Mouse (Mus musculus) embryonic stem cell, embryonic (primary cell): Measurements from ENCODE around the gene Mb21d2.

Experiments used
- CTCF ChIA-PET, 4 experiments: fragments of 300-600 bp in 2 of 4; fragments of 350-600 bp in 2 of 4; sonication (Branson Sonifier 250); formaldehyde crosslinking; loops; one replicate each; lab custom pipeline; 2022; ENCODE audit warnings: inconsistent platforms in 2 of 4; lab: Charles Lee
- POLR2A ChIA-PET, 4 experiments: fragments of 300-600 bp in 2 of 4; fragments of 350-600 bp in 2 of 4; sonication (Branson Sonifier 250); formaldehyde crosslinking; loops; one replicate each; lab custom pipeline; 2022; ENCODE audit warnings: antibody characterized with exemption in 4 of 4, inconsistent platforms in 1 of 4; lab: Charles Lee

Gene Mb21d2

DNA sequence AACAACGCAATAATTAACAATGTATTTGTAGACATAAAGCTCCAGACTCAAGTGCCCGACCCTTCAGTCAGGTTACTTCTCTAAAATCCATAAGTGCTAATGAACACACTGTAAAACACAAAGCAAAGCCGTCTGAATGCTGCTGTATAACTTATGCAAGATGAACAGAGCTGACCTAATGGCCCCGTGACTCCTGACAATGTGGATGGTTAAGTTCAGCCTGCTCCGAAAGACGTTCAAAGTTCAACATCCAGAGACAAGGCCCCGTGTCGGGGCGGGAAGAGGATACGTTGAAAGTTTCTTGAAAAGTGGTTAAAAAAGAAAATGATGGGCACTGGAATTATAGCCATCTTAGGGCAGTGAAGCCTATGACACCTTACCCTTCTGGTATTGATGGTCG lies 83.3 kb downstream of the Mb21d2 start:
- ChIA-PET POLR2A (interaction anchor here in 1 of 4 experiments (1.3 kb wide), 1 partner anchor 13 kb away, joined by 4 read pairs; no protein-coding TSS in a partner anchor), CTCF (interaction anchor here in 1 of 4 experiments (0.8 kb wide), 1 partner anchor 729 kb away, joined by 3 read pairs; no protein-coding TSS in a partner anchor)

DNA sequence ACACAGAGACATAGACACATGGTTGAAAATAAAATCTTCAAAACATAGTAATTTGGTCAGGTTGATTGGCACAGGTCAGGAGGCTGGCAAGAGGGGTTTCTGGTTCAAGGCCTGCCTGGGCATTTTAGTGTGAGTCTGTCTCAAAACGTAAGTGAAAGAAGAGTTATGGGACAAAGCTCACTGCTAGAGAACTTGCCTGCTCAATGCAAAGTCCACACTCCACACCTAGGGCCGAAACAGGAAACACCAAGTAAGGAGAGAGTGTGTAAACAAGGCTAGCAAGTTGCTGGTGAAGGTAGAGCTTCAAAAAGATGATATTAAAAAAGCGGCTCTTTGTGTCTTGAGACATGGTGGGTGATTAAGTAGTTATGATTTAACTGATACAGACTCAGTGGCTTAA lies 84.1 kb downstream of the Mb21d2 start:
- CTCF ChIA-PET = interaction anchor here in 1 of 4 experiments (0.6 to 0.8 kb wide), 2 partner anchors 395 to 730 kb away, joined by 3 to 4 read pairs; no protein-coding TSS in a partner anchor
- POLR2A ChIA-PET = interaction anchor here in 2 of 4 experiments (0.6 to 2.1 kb wide), 4 partner anchors 13 to 83 kb away, joined by 3 to 7 read pairs (median 4); partner anchors contain the start of gene Mb21d2 (in 1 of the 2)

DNA sequence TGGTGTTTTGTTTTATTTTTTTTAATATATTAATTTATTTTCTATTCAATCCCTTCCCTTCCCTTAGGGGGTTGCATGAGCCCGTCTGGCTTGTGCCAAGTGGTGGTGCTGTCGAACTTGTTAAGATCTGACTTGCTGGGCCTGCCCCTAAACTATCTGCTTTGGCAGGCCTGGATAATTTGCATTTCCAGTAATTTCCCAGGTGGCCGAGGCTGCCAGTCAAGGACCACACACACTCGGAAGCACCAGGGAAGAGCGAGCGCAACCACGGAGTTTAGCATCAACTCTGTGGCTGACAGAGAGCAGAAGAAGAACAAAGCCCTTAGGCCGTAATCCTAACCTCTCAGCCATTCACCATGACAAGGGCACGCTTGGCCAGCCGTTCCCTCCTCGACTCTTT lies 88.4 kb downstream of the Mb21d2 start:
- POLR2A ChIA-PET = no interaction called here
- CTCF ChIA-PET = interaction anchor here in 1 of 4 experiments (0.8 kb wide), 1 partner anchor 734 kb away, joined by 3 read pairs; no protein-coding TSS in a partner anchor

DNA sequence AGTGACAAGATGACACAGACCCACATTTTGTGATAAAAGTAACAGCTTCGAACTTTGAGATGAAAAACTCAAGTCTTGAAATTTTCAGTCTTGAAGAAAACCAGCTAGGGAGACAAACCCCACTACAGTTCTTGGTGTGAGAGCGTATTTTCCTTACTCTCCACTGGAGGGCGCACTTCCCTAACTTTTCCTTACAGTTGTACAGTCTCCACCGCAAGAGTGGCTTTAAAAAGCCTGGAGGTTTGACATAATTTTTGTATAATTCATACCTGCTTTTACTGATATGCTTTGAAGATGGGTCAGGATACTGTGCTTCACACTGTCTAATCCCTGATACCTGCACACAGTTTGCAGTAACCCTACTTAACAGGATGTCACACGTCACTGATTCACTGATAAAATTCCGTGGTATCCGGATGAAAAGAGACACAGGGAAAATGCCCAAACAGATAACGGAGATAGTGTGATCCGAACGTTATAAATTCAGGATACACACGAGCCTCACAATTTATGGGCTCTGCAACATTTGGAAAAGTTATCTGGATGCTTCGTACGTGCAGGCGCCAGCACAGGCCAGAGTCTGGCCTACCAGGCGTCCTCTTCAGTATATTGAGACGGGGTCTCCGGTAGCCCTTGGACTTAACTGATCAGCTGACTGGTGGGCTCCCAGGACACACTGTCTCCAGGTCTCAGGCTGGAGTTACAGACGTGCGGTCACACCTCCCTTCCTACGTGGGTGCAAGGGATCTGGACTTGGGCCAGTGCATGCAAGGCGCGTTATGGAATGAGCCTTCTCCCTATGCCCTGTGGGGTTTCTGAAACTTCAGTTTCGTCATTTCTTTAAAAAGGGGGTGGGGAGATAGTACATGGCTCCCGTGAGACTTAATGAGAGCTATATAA lies 89.1 kb downstream of the Mb21d2 start:
- ChIA-PET POLR2A (interaction anchor here in 1 of 4 experiments (0.6 kb wide), 1 partner anchor 91 kb away, joined by 4 read pairs; no protein-coding TSS in a partner anchor), CTCF (interaction anchor here (0.6 to 3.7 kb wide), 13 partner anchors 12 to 735 kb away, joined by 3 to 25 read pairs (median 3); partner anchors contain the start of gene Mb21d2 (in 1 of the 4))

DNA sequence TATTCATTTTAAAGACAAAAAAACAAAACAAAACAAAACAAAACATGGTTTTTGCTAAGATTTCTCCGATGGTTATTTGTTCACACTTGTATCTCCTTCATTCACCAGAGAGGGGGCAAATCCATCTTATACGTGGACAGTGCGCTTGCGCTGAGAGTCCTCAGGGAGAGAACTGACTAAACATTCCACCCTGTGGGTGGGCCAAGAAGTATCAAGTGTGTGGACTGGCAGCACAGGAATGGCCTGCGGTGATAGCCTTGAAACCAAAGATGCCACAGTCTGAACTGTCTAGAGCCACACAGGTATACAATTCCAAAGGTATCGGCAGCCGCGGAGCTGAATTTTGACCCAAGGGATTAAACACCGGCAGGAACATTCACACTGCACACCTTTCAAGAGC lies 89.9 kb downstream of the Mb21d2 start:
- POLR2A ChIA-PET = no interaction called here

DNA sequence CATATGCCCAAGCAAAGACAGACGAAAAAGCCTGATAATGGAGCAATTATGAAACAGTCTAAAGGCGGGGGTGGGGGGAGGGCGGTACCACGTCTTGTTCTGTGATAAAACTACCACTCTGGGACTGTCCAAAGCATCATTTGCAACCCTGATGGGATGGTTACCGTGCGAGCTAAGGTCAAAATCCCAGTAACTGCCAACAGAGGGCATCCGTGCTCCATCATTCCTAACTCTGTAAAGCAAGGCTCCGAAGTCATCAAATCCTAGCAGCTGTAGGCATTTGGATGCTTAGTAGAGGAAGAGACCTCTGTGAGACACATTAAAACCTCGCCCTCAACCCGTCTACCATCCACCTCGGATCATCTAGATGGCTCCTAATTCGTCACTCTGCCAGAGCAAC lies 91.5 kb downstream of the Mb21d2 start:
- ChIA-PET POLR2A (interaction anchor here in 1 of 4 experiments (0.7 kb wide), 1 partner anchor 920 kb away, joined by 6 read pairs; no protein-coding TSS in a partner anchor), CTCF (interaction anchor here (0.5 to 3.7 kb wide), 29 partner anchors 8 to 1166 kb away, joined by 3 to 25 read pairs (median 4); no protein-coding TSS in a partner anchor)

More for the DNA sequence above, 89.9 kb downstream of the Mb21d2 start:
- CTCF ChIA-PET = interaction anchor here (0.6 to 3.7 kb wide), 16 partner anchors 12 to 736 kb away, joined by 3 to 25 read pairs (median 3); partner anchors contain the start of gene Mb21d2 (in 1 of the 4)

DNA sequence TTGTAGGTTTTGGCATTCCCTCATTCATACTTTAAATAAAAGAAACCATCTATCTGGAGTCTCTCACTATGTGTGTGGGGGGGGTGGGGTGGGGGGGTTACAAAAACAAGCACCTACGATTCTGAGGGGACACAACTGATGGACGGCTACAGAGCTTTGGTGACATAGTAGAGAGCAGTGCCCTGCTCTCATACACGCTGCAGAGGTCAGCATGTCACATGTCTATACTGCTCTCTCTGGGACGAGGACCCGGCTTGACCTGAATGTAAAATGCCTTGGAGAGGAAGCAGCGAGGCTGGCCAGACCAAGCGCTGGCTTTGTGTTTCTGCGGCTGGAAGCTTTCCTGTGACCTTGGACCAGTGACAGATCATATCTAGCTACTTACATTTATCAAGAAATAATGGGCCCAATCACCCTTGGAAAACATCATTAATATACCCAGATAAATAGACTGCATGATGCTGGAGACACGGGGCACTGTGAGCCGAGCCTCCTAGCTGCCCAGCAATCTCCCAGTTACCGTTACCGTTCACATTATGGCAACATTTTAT lies 97.3 kb downstream of the Mb21d2 start:
- ChIA-PET CTCF (no interaction called here), POLR2A (interaction anchor here in 1 of 4 experiments (0.7 kb wide), 1 partner anchor 13 kb away, joined by 5 read pairs; no protein-coding TSS in a partner anchor)

DNA sequence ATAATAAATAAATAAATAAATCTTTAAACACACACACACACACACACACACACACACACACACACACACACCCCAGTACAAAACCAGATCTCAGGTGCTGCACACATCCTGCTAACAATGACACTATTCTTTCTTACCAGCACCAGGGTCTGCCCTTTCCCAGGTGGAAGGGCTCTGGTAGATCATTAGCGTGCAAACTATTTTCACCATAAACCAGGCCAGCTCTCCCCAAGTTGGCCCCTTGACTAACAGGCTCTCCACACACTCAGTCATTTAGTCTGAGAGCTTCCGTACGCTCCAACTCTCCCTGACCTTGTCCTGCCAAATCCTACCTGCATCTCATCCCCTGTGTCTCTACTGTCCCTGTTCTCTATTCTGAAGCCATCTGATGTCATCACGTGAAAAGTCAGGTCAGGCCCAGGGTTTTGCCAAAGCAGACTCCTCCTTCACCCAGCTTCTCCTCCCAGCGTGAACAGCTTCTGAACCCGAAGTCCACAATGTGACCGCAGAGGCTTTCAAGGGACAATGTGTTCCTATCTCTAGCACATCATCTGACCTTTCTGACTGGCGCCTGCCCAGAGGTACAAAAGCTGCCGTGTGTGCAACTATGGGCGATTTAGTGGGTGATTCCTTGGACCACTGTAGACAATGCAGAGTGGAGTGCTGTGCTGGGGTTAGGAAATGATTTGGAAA lies 100.1 kb downstream of the Mb21d2 start:
- ChIA-PET POLR2A (interaction anchor here in 2 of 4 experiments (0.5 to 1.0 kb wide), 4 partner anchors 16 to 553 kb away, joined by 3 to 5 read pairs (median 3); no protein-coding TSS in a partner anchor), CTCF (interaction anchor here in 1 of 4 experiments (1.6 kb wide), 2 partner anchors 9 to 236 kb away, joined by 5 read pairs; no protein-coding TSS in a partner anchor)

DNA sequence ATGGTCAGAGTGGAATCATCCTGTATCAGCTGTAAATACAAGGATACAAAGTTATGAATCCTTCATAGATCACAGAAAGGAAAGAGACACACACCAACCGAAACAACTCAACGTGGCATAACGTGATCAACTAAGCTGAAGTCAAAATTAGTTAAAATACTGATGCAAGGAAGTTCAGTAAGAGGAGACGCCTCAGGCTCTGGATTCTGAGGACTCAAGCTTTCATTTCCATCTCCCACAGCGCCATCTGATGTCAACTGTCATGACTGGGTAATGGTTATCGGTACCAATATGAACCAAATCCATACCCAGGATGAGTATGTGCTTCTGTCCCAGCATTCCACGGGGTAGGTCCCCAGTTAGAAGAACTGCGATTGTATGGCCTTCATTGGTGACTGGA lies 104.7 kb downstream of the Mb21d2 start:
- POLR2A ChIA-PET = interaction anchor here in 1 of 4 experiments (1.0 kb wide), 1 partner anchor 12 kb away, joined by 3 read pairs; no protein-coding TSS in a partner anchor
- CTCF ChIA-PET = interaction anchor here in 2 of 4 experiments (0.6 to 1.1 kb wide), 3 partner anchors 32 to 231 kb away, joined by 3 read pairs; no protein-coding TSS in a partner anchor

DNA sequence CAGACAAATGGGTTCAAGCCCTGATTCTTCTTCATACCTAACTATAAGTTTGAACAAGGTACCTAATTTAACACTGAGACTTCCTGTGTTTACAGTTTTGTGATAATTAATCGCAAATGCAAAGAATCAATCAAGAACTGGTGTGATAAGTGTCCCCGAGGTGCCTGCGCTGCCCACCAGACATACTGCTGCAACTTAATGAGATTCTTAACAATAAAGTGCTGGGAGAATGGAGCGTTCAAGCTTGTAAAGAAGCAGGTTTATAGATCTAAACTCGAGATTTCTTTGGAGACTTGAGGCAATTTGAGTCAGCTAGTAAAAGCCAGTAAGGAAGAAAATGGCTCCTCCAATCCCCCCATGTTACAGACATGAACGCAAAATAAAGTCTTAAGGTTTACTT lies 107.7 kb downstream of the Mb21d2 start:
- ChIA-PET POLR2A (no interaction called here), CTCF (no interaction called here)

DNA sequence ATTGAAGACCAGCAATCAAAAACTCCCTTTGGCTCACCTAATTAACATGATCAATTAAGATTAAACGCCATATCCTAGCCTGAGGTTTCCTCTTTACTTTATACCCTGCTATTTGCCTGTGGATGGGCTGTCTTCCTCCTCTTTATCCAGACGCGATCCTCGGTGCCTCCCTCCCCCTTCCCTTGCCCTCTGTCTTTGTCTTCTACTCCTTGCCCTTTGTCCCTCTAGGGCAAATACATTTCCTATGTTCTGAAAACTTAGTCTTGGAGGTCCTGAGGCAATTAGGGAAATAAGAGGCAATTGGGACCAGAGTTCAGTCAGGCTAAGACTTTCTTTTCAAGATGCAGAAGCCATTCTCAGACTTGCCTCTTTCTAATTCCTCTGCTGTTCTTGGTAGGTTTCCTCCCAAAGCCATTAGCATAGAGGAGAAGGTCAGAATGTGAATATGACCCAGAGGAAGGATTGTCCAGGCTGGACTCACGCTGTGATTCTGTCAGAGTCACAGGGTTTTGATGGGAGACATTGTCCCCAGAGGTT lies 110.7 kb downstream of the Mb21d2 start:
- CTCF ChIA-PET = no interaction called here
- POLR2A ChIA-PET = interaction anchor here in 1 of 4 experiments (0.6 kb wide), 1 partner anchor 226 kb away, joined by 3 read pairs; no protein-coding TSS in a partner anchor

DNA sequence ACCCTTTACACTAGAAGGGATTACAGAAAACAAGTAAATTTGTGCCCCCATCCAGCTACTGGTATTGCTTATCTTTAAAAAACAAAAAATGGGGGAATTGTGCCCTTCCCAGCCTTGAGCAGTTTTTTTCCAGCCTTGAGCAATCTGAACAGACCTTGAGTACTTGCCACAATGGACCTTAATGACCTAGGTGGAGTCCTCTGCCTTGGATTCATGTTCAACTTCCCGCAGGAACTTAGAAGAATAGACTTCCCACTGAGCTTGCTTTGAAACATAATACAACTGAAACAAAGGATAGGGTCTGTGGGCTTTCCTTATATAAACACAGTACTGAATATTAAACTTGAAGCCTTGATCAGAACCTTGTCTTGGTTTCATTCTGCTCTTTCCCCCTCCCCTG lies 116.2 kb downstream of the Mb21d2 start:
- ChIA-PET CTCF (interaction anchor here in 1 of 4 experiments (0.6 kb wide), 1 partner anchor 26 kb away, joined by 3 read pairs; no protein-coding TSS in a partner anchor), POLR2A (interaction anchor here in 2 of 4 experiments (0.5 to 1.3 kb wide), 3 partner anchors 12 to 29 kb away, joined by 3 to 6 read pairs (median 3); no protein-coding TSS in a partner anchor)

DNA sequence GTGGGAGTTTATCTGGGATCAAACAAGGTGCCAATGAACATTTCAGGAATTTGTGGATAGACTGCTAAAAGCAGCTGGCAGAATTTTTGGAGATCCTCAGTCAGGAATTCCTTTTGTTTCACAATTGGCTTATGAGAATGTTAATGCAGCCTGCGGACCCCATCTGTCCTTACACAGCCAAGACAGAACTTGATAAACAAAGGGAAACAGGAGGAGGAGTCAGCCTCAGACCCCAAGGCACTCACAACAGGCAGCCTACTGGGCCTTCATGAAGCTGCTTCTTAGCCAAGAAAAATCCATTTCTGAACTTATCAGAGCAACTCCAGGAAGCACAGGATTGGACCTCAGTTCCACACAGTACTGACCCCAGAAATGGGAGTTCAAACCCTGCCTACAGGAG lies 120.4 kb downstream of the Mb21d2 start:
- ChIA-PET POLR2A (interaction anchor here in 3 of 4 experiments (0.6 to 0.9 kb wide), 5 partner anchors 8 to 1057 kb away, joined by 3 to 7 read pairs (median 4); partner anchors contain the start of gene Mb21d2 (in 1 of the 3)), CTCF (interaction anchor here in 2 of 4 experiments (0.6 to 1.5 kb wide), 4 partner anchors 16 to 1327 kb away, joined by 3 to 15 read pairs (median 9); no protein-coding TSS in a partner anchor)

DNA sequence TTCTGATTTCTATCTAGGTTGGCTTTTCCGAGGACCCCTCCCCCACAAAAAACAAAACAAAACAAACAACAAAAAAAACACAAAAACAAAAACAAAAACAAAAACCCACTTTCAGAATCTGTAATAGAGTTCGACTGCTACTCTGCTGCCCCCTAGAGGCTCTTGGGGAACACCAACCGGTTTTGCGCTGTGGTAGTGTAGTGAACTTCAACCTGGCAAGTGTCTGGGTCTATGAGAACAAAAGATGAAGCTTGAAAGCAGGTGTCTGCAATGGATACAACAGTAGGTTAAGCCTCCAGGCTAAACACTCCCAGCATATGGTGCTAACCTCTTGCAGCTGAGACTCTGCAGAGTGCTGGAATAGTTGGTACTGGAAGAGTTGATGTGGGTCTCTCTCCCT lies 136.4 kb downstream of the Mb21d2 start:
- ChIA-PET CTCF (interaction anchor here (0.6 to 1.9 kb wide), 17 partner anchors 9 to 204 kb away, joined by 3 to 9 read pairs (median 4); partner anchors contain the start of gene Fgf12 (in 1 of the 4)), POLR2A (interaction anchor here in 1 of 4 experiments (1.0 kb wide), 1 partner anchor 17 kb away, joined by 4 read pairs; no protein-coding TSS in a partner anchor)
